Mouse (Mus musculus) skeletal muscle tissue, adult 2 months (tissue): Measurements from ENCODE around the gene Psma1.

Source experiments
- DNase-seq: peaks from one replicate; pipeline ENCODE4 v3.0.0-alpha.2; 2012; ENCODE audit warnings: low read depth, low spot score

Psma1 gene

DNA sequence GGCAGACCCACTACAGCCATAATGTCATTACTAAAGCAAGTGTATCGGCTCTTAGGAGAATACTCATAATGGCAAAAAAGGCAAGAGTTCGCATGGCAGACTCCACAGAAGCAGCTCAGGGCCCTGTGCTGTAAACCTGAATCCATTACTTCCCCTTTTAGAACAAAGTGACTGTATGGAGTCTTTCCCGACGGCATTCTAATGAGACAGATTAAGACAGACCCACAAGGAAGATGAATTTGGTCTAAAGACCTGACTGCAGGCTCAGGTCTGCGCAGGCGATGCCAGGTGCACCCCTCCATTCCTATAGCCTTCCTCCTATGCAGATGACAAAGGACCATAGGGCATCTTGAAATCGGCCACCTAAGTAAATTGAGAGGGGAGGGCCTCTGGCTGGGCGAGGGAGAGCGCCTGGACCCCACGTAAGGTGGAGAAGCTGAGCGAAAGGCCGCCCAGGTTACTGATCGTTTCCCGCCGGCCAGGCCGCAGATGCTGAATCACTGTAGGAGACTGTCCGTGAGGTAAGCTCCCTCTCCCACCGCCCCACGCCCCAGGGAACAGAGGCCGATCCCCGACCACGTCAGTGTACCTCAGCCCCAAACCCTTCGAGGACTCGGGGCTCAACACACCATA is 430 bp downstream of the Psma1 start:
- DNase-seq = no peak

DNA sequence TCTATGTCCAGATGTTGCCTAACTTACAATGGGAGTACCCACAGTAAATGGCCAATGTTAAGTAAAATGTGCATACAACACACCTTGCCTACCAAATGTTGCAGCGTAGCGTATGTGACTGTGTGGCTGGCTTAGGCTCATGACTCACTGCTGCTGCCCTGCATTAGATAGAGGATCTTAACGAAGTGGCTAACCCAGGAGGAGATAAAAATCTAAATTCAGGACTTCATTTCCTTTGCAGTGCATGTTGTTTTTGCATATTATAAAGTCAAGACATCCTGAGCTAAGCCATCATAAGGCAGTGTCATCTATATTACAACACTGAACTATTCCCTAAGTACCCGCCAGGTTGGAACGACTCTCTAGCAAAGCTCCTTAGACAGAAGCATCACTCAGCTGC is 7.5 kb downstream of the Psma1 start:
- no peak for DNase-seq

DNA sequence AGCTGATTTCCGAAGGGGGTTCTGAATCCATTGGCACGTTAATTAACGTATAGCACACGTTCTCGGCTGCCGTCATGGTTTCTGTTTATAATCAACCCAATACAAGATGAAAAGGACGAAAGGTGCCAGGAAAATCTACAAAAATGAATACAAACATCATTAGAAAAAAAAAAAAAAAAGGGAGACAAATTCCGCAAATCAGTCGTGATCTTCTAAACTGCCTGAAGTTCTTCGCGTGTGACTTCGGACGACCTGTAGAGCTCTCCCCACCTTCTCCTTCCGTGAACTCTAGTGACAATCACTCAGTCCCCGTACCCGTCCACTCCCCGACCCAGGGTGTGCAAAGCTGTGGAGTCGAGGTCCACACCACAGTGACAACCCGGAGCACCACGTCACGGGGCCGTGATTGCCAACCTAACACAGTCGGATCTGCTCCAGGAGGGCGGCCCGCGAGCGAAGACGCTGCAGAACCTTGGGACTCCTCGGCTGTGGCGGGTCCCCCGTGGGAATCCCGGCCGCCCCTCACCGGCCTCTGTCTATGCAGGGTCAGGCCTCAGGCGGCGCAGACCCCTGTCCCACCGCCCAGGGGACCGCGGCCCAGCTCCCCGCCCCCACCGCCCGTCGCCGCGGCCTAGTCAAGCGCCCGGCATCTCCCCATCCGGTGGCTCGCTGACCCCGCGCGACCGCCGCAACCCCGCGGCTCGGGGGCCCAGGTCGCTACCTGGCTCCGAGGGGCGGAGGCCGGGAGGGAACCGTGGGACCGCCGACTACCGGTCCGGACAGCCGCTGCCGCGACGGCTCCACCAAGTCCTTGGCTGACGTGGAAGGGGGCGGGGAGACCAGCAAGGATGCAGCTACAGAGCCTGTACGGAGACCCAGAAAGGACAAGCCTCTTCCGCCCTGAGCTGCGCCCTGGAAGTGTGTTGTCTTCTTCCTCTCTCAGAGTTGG is 21.8 kb downstream of the Psma1 start, which contains the start of gene Copb1:
TSS of gene Copb1 (minus strand) at position 827 of the 949 bp plus-strand sequence.
- peak; percentile 86 for DNase-seq

DNA sequence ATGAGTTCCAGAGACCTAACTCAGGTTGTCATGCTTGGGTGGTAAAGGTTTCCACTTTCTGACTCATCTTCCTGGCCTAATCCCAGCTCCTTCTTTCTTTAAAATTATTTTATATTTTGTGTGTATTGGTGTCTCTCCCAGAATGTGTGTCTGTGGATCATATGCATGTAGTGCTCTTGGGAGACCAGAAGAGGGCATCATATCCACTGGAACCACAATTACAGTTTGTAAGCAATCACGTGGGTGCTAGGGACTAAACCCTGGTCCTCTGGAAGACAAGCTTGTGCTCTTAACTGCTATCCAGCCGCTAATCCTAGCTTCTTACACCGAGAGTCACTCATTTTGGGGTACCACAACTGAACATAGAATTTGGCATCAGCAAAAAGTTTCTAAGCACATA is 24.2 kb downstream of the Psma1 start:
- DNase-seq = no peak

DNA sequence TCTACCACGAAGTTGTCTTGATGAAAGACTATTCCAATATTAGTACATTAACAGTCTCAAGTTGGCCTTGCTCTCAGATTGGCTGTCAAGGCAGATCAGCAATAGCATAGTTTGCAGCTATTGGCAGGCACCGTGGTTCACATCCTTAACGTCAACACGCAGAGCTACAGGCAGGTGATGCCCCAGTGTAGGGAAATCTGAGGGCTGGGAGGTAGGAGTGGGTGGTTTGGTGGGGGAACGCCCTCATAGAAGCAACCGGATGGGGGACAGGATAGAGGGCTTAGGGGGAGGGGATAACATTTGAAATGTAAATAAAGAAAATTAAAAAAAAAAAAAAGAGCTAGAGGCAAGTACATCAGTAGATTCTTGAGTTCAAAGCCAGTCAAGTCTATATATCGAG is 41.9 kb downstream of the Psma1 start:
- DNase-seq = no peak

DNA sequence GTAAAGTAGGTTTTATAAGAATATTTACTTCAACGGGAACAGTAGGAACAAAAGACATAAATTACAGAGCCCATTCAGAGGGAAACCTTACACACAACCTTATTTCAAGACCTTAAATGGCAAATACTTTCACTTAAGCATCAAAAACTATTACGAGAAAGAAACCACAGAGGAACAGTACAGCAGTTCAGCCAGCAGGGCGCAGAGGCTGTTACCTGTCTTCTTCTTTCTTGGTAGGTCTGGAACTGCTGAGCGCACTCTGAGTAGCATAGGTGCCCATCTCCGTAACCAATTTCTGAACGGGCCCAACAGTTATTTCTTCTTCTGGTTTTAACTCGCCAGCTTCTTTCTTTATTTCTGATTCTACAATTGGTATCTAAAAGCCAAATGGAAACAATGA is 42.9 kb downstream of the Psma1 start:
- no peak for DNase-seq

DNA sequence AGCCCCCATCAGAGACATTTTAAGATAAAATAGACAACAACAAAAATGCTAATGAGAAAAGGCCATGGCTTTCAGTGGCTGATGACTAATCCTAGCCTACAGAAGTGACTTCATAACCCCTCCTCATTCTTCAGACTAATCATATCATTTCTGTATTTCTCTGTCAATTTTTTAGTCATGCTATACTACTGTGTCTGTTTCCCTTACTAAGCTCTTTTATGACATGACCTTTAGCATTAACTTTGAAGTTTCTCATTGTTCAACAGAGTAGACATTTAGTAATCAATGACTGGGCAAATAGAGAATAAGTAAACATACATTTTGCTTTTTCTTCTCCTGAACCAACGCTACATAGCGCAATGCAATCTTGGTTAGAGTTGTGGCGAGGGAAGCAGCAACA is 44.1 kb downstream of the Psma1 start:
- no peak for DNase-seq

DNA sequence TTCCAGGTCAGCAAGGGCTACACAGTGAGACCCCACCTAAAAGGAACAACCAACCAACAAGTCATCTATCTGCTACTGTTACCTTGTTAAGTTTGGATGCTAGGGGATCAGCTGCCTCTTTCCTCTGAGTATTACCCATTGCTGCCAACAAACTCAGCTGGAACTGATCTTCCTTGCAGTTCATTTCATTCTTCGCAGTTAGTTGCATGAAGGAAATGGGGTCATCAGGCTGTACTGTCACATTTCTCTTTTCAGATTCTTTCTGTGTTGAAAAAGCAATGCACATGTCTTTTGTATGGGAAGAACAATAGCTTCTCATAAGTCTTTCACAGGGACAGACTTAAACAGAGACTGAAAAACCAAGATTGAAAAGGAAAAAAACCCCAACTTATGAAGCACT is 49.4 kb downstream of the Psma1 start:
- DNase-seq = no peak

DNA sequence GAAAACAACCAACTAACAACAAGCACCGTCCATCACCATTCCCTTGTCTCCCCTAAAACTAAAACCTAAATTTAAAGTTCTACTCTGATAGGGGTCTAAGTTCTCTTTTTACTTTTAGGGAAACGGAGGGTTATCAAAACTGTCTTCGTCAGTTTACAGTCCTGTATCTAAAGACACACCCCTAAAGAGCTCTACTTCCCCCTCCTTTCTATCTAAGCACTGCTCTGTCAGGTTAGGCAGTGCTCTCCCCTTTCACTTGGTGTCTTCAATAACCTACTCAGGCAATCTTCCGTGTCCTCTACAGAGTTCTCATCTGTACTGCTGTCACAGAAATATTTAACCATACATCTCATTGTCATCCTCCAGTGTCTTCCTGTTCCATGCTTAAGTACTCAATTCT is 55.5 kb downstream of the Psma1 start:
- DNase-seq = no peak

DNA sequence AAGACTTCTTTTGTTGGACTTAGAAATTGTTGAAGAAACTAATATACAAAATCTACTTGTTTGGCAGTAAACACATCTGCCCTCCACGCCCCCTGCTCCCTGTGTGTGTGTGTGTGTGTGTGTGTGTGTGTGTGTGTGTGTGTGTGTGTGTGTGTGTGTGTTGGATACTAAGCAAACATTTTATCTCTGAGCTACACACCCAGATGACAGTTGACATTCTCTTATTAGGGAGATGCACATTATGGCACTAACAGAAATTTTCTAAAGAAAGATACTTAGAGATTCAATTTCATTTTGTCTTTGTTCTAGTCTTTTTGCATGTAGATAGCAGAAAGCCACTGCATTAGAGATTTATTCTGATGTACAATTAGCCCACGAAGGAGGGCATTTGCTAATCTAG is 59.0 kb downstream of the Psma1 start:
- no peak for DNase-seq
